Mouse (Mus musculus): ENCODE results near the gene Erf. TPM values are rescaled to one million over a fixed set of nuclear protein-coding genes. Genes with fewer than 3 reads are reported as not detected.

Gene Erf
- polyA plus RNA-seq, 1 experiment from 2014 or later = 8.8 TPM

- no peak for ATAC-seq (ENCODE audit: low FRiP score, low read depth)
- Histone ChIP-seq H3K4me2 (replicated peaks) (peak overlapping the region; percentile 96), H3K4me3 (peak overlapping the region; percentile 65), H3K27ac (replicated peaks) (no peak overlapping the region), H3K27me3 (no peaks in the 10 kb centered on the region), H3K36me3 (peaks cover 36% of the 10 kb centered on the region), H3K9ac (replicated peaks) (peak overlapping the region; percentile 76), H3K9me3 (no peaks in the 10 kb centered on the region), H3K4me1 (peaks cover 34% of the 10 kb centered on the region)
- WGBS = 86% methylated on average over 10 of the region's 10 CpGs
These were observed 28.1 kb downstream of the Erf start for GRCm38 (mm10) chr7:25222275-25222967.

- no peaks in the 10 kb centered on the region for H3K9me3 ChIP-seq
- H3K36me3 ChIP-seq = peaks cover 26% of the 10 kb centered on the region
- peak within 1 kb of the TSS; percentile 65 for H3K4me3 ChIP-seq
- H3K27me3 ChIP-seq = no peaks in the 10 kb centered on the region
- ATAC-seq (ENCODE audit: low FRiP score, low read depth) = peak; percentile 96
- peak within 1 kb of the TSS; percentile 86 for H3K27ac ChIP-seq (replicated peaks)
- H3K4me1 ChIP-seq = peaks cover 34% of the 10 kb centered on the region
- peak within 1 kb of the TSS; percentile 76 for H3K9ac ChIP-seq (replicated peaks)
- H3K4me2 ChIP-seq (replicated peaks) = peak within 1 kb of the TSS; percentile 96
- WGBS = under 1% methylated on average over 44 of the region's 45 CpGs
These were observed 29.3 kb downstream of the Erf start, which contains the start of gene Zfp526 for GRCm38 (mm10) chr7:25221102-25221883. Gene Zfp526 (plus strand): TSS chr7:25221425.

DNA sequence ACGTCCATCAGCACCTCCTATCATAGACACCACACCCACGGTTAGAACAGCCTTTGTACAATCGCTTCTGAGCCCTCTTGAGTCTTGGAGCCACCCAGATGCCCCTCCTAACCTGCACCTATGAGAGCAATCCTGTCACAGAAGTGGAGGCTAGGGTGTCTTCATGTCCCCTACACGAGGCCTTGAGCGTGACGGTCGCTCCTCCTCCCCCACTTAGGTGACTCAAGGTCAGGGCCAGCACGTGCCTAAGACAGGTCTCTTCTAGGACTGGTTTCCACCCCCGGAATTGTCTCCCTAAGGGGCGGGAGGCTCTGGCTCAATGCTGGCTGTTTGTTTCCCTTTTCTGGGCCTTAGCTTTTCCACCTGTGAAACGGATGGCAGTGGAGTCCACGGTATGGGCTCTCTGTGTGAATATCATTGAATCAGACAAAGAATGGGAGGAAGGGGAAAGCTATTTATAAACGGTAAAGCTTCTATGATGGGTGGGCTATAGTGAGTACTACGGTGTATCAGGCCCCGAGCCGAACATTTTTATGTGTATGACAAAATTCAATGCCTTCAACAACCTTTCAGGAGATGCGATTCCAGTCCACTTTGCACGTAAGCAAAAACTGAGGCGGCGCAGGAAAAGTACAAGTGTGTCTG, 30.0 kb downstream of the Erf start, which contains the start of gene Dedd2:
TSS of gene Dedd2 (minus strand) at position 159 of the 645 bp plus-strand sequence.
- Histone ChIP-seq H3K27ac (replicated peaks) (peak within 1 kb of the TSS; percentile 86), H3K4me1 (peaks cover 34% of the 10 kb centered on the region), H3K4me2 (replicated peaks) (peak within 1 kb of the TSS; percentile 96), H3K36me3 (peaks cover 19% of the 10 kb centered on the region), H3K27me3 (no peaks in the 10 kb centered on the region), H3K4me3 (peak within 1 kb of the TSS; percentile 65), H3K9me3 (no peaks in the 10 kb centered on the region), H3K9ac (replicated peaks) (peak within 1 kb of the TSS; percentile 76)
- ATAC-seq (ENCODE audit: low FRiP score, low read depth) = no peak
- WGBS = 9% methylated on average over 20 of the region's 20 CpGs

- Histone ChIP-seq H3K4me2 (replicated peaks) (peak overlapping the region; percentile 96), H3K27me3 (no peaks in the 10 kb centered on the region)
These were observed 30.7 kb downstream of the Erf start for GRCm38 (mm10) chr7:25219756-25220456.

GRCm38 (mm10) chr7:25219416-25219750, 31.2 kb downstream of the Erf start:
- peak; percentile 42 for ATAC-seq (ENCODE audit: low FRiP score, low read depth)
- Histone ChIP-seq H3K9ac (replicated peaks) (peak overlapping the region; percentile 72), H3K4me2 (replicated peaks) (peak overlapping the region; percentile 96), H3K4me1 (peaks cover 34% of the 10 kb centered on the region), H3K27ac (replicated peaks) (peak overlapping the region; percentile 76), H3K4me3 (peak overlapping the region; percentile 65), H3K27me3 (no peaks in the 10 kb centered on the region), H3K9me3 (no peaks in the 10 kb centered on the region), H3K36me3 (peaks cover 15% of the 10 kb centered on the region)
- WGBS = under 1% methylated on average over 16 of the region's 16 CpGs

More at GRCm38 (mm10) chr7:25219756-25220456, 30.7 kb downstream of the Erf start:
- peak overlapping the region; percentile 72 for H3K9ac ChIP-seq (replicated peaks)
- peaks cover 34% of the 10 kb centered on the region for H3K4me1 ChIP-seq
- no peaks in the 10 kb centered on the region for H3K9me3 ChIP-seq
- ATAC-seq (ENCODE audit: low FRiP score, low read depth) = peak; percentile 61
- H3K4me3 ChIP-seq = peak overlapping the region; percentile 65
- 3% methylated on average over 31 of the region's 31 CpGs for WGBS
- H3K36me3 ChIP-seq = peaks cover 17% of the 10 kb centered on the region
- peak overlapping the region; percentile 76 for H3K27ac ChIP-seq (replicated peaks)

- peak overlapping the region; percentile 76 for H3K27ac ChIP-seq (replicated peaks)
- under 1% methylated on average over 53 of the region's 53 CpGs for WGBS
- peak; percentile 1; the same call in 1 of the 2 replicates for ATAC-seq (ENCODE audit: low FRiP score, low read depth)
These were observed 31.7 kb downstream of the Erf start for GRCm38 (mm10) chr7:25218705-25219415.

DNA sequence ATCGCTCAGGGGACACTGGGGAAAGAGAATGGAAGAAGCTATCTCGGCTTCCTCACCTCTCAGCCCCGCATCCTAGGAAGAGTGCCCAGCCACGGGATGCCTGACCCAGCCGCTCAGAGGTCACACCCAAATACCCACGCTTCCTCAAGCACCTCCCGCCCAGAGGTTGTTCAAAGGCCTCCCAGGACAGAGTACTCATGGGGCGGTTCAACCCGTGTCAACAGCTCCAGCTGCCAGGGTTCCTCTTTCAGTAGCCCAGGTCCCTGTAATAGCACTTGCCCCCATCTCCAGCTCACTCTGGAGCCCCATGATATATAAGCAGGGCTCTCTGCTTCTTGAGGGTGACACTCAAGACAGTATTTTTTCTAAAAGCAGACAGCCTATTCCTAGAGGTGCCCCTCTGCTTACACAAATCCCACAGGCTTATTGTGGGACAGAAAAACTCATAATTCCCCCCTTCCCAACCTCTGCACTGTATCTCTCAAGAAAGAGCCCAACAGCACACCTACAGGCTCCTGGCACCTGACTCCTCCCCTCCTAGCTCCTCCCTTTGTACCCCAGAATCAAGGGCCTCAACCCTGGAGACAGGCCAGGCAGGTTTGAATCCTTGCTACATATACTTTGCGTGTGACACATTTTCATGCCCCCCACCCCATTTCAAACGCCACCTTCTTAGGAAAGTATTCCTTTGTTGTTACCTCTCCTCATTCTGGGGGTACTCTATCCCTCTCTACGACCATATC, 32.7 kb downstream of the Erf start:
- peak overlapping the region; percentile 96 for H3K4me2 ChIP-seq (replicated peaks)
- ATAC-seq (ENCODE audit: low FRiP score, low read depth) = no peak
- H3K9me3 ChIP-seq = no peaks in the 10 kb centered on the region
- H3K36me3 ChIP-seq = peaks cover 10% of the 10 kb centered on the region
- H3K27ac ChIP-seq (replicated peaks) = no peak overlapping the region
- no peak overlapping the region; the same call in 1 of the 2 replicates for H3K9ac ChIP-seq (replicated peaks)
- peaks cover 33% of the 10 kb centered on the region for H3K4me1 ChIP-seq
- no peaks in the 10 kb centered on the region for H3K27me3 ChIP-seq
- 71% methylated on average over 12 of the region's 12 CpGs for WGBS
- peak overlapping the region; percentile 65; the same call in 1 of the 2 replicates for H3K4me3 ChIP-seq

More at GRCm38 (mm10) chr7:25218705-25219415, 31.7 kb downstream of the Erf start:
- H3K4me2 ChIP-seq (replicated peaks) = peak overlapping the region; percentile 96
- peaks cover 9% of the 10 kb centered on the region; the same call in 1 of the 2 replicates for H3K36me3 ChIP-seq
- no peaks in the 10 kb centered on the region for H3K9me3 ChIP-seq
- peaks cover 34% of the 10 kb centered on the region for H3K4me1 ChIP-seq
- H3K4me3 ChIP-seq = peak overlapping the region; percentile 65
- no peaks in the 10 kb centered on the region for H3K27me3 ChIP-seq
- H3K9ac ChIP-seq (replicated peaks) = peak overlapping the region; percentile 72

- peaks cover 7% of the 10 kb centered on the region for H3K4me1 ChIP-seq
- H3K9ac ChIP-seq (replicated peaks) = no peak overlapping the region
- no peaks in the 10 kb centered on the region for H3K27me3 ChIP-seq
- H3K36me3 ChIP-seq = peaks cover 34% of the 10 kb centered on the region
- no peak for ATAC-seq (ENCODE audit: low FRiP score, low read depth)
- H3K4me2 ChIP-seq (replicated peaks) = no peak overlapping the region
- H3K9me3 ChIP-seq = no peaks in the 10 kb centered on the region
- H3K4me3 ChIP-seq = no peak overlapping the region
- H3K27ac ChIP-seq (replicated peaks) = no peak overlapping the region
- WGBS = 86% methylated on average over 2 of the region's 2 CpGs
These were observed 36.4 kb downstream of the Erf start for GRCm38 (mm10) chr7:25214172-25214571.

DNA sequence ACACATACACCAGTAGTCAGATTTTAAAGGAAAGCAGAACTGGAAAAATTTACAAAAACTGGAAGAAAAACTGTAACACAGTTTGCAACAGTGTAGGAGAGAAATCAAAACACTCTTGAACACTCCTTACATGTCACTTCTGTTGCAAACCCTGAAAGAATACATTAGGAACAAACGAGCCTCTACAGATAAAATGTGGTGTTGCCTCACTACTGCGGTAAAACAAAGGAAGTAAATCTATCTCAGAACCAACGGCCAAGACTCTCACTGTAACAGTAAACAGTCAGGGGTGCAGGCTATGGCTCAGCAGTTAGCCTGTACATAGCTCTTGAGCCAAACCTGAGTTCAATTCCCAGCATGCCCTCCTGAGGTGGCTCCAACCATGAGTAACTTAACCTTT, 37.5 kb downstream of the Erf start:
- no peak overlapping the region for H3K4me3 ChIP-seq
- H3K4me1 ChIP-seq = no peaks in the 10 kb centered on the region
- H3K36me3 ChIP-seq = peaks cover 43% of the 10 kb centered on the region
- H3K27ac ChIP-seq (replicated peaks) = no peak overlapping the region
- H3K9ac ChIP-seq (replicated peaks) = no peak overlapping the region
- WGBS = 82% methylated on average over 3 of the region's 3 CpGs
- no peaks in the 10 kb centered on the region for H3K27me3 ChIP-seq
- no peaks in the 10 kb centered on the region for H3K9me3 ChIP-seq
- H3K4me2 ChIP-seq (replicated peaks) = no peak overlapping the region
- ATAC-seq (ENCODE audit: low FRiP score, low read depth) = no peak

- 86% methylated on average over 4 of the region's 4 CpGs for WGBS
- Histone ChIP-seq H3K36me3 (peaks cover 49% of the 10 kb centered on the region), H3K9me3 (no peaks in the 10 kb centered on the region), H3K4me1 (no peaks in the 10 kb centered on the region), H3K9ac (replicated peaks) (no peak overlapping the region), H3K27me3 (no peaks in the 10 kb centered on the region), H3K27ac (replicated peaks) (no peak overlapping the region), H3K4me3 (no peak overlapping the region), H3K4me2 (replicated peaks) (no peak overlapping the region)
- ATAC-seq (ENCODE audit: low FRiP score, low read depth) = no peak
These were observed 40.1 kb downstream of the Erf start for GRCm38 (mm10) chr7:25210482-25210881.
